Mouse (Mus musculus) cerebellum, adult 9-10 months (tissue): ENCODE measurements around the gene Top3a.
A peak's percentile ranks its signal among the peaks of the same experiment; 100 is the strongest.

Experiments
- DNase-seq: peaks from one replicate; pipeline ENCODE4 v3.0.0; 2022

Gene Top3a

DNA sequence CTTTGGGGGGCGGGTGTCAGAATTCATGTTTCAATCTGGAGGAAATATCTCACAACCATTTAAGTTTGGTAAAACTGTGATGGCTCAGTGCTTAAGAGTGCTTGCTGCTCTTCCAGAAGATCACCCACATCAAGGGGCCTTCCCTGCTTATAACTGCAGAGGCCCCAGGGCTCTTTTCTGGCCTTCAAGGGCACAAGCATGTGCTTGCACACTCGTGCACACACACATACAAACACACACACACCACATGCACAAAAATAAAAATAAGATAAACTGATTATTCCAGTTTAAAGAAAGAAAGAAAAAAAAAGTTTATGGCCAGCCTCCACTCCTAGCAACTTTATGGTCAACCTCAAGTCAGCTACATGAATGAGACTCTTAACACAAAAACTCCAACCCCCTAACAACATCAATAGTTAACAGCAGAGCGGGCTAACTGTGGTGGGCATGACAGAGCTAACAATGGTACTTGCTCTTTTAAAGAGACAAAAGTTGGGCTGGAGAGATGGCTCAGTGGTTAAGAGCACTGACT lies 2.9 kb downstream of the Top3a start:
- DNase-seq, result no peak

GRCm38 (mm10) chr11:60772161-60772560 lies 5.0 kb downstream of the Top3a start:
- no peak for DNase-seq

- no peak for DNase-seq
Observed at GRCm38 (mm10) chr11:60770776-60771175, 6.4 kb downstream of the Top3a start.

DNA sequence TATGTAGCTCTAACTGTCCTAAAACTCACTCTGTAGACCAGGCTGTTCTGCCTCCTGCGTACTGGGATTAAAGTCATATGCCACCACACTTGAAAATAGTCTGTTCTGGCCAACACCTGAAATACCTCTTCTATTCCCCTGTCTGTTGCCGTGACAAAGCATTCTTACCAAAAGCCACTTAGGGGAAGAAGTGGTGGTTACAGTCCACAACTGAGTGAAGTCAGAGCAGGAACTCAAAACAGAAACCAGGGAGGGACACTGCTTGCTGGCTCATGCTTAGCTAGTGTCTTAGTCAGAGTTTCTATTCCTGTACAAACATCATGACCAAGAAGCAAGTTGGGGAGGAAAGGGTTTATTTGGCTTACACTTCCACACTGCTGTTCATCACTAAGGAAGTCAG lies 7.8 kb downstream of the Top3a start:
- no peak for DNase-seq

- no peak for DNase-seq
Observed at GRCm38 (mm10) chr11:60766969-60767368, 10.2 kb downstream of the Top3a start.

- no peak for DNase-seq
Observed at GRCm38 (mm10) chr11:60761681-60762080, 15.5 kb downstream of the Top3a start.

- DNase-seq, result no peak
Observed at GRCm38 (mm10) chr11:60755570-60755969, 21.6 kb downstream of the Top3a start.

- no peak for DNase-seq
Observed at GRCm38 (mm10) chr11:60740321-60740720, 36.8 kb downstream of the Top3a start.

DNA sequence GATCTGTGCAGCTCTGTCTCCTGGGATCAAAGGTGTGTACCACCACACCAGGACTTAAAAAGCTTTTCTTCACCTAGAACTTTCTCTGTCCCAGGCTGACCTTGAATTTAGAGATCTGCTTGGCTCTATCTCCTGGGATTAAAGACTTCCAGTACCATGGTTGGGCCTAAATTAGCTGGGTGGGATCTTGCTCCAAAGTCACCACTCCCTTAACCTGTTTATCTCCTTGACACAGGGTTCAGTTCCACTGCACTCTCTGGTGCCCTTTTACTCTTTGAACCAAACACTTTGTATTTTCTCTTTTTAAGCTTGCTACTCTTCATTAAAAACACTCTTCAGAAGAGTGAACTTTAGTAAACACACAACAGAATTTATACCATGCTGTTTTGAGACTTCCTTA lies 39.7 kb downstream of the Top3a start:
- DNase-seq, result no peak

DNA sequence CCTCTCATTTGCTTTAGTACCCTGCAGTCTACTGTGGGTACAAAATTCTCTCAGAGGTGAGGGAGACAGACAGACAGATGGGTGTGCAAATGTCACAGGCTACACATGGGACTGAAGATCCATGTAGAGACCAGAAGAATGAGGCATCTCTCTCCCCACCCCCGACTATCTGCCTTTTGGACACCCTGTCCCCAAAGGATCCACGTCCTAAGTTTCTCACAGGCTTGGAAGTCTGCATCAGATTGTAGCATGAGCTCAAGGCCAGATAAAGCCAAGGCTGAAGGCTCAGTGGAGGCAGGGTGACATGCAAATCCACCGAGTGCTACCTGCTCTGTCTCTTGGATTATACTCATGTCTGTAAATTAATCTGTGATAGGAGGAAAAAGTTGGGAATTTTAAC lies 40.7 kb downstream of the Top3a start:
- DNase-seq, result no peak

- DNase-seq, result no peak
Observed at GRCm38 (mm10) chr11:60735191-60735590, 42.0 kb downstream of the Top3a start.

DNA sequence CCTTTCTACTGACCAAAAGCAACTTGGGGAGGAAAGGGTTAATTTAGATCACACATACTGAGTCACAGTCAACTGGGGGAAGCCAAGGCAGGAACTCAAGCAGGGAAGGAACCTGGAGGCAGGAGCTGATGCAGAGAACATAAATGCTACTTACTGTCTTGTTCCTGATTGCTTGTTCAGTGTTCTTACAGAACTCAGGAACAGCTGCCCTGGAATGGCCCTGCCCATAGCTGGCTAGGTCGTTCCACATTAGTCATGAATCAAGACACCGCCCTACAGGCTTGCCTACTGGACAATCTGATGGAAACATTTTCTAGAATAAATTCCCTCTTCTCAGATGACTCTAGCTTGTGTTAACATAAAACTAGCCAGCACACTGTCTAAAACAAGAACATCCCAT lies 43.0 kb downstream of the Top3a start:
- DNase-seq, result no peak

DNA sequence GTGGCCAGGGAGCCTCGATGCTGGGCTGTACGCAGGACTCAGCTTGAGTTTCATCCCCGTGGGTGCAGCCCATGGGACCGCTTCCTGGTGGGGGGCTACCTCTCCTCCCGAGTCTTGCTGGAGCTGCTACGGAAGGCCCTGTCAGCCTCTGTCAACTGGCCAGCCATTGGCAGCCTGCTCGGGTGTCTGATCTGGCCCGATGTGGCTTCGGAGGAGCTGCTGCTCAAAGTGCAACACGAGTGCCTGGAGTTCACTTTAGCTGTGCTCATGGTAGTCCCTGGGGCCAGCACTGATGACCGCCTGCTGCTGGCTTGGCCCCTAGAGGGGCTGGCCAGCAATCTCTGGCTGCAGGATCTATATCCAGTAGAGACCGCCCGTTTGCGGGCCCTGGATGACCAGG lies 45.9 kb downstream of the Top3a start:
- peak; percentile 35 for DNase-seq

DNA sequence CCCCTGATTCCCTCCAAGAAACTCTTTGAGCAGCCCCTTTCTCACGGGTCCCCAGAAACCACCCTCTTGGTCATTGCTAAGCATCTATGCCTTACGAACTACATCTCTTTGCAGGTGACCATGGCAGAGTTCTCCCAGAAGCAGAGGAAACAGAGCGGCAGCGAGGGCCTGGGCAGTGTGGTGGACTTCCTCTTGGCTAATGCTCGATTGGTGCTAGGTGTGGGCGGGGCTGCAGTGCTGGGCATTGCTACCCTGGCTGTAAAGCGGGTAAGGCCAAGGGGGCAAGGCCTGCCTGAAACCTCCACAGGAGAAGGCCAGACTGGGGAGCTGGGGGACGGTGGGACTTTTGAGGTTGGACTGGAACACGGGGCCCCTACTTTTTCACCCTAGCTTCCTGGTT lies 47.0 kb downstream of the Top3a start:
- DNase-seq, result peak; percentile 26

DNA sequence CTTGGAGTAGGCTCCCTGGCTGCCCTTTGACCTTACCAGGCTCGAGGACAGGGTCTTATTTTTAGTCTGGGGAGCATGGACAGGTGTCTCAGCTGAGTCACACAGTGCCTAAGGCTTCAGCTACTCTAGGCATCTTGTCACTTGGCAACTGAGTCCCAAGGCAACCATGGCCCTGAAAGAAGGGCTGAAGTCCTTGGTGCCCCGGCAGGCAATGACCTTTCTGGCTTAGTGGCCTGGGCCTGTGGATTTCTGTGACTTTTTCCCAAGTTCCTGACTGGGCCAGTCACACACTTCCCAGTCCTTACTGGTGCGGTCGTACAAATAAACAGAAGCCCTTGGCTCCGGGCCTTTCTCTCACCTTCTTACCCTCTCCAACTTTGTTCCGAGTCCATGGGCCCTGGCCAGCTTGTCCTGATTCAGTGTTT lies 47.9 kb downstream of the Top3a start:
- peak; percentile 47 for DNase-seq

DNA sequence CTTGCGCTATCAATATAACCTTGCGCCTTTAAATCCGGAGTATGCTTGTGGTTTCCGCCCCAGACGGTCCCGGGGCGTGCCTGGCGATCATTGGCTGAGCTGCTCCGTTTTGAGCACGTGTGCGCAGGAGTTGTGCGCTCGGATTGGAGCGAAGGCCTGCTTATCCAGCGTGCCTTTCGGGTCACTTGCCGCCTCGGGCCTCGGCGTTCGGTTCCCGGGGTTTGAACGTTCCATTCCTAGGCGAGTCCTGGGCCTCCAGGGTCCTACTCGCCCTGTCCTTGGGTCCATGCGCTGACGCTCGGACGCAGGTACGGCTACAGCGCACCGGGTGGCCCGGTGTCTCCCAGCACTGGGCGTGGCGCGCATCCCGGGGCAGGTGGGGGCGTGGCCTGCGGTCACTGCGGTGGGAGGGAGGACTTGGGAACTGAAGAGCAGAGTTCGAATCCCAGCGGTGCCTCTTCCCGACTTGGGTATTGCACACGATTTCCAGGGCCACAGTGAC lies 48.9 kb downstream of the Top3a start, which contains the start of gene Mief2:
Gene Mief2 (plus strand): TSS at position 139 of the 502 bp plus-strand sequence.
- DNase-seq, result peak; percentile 95

DNA sequence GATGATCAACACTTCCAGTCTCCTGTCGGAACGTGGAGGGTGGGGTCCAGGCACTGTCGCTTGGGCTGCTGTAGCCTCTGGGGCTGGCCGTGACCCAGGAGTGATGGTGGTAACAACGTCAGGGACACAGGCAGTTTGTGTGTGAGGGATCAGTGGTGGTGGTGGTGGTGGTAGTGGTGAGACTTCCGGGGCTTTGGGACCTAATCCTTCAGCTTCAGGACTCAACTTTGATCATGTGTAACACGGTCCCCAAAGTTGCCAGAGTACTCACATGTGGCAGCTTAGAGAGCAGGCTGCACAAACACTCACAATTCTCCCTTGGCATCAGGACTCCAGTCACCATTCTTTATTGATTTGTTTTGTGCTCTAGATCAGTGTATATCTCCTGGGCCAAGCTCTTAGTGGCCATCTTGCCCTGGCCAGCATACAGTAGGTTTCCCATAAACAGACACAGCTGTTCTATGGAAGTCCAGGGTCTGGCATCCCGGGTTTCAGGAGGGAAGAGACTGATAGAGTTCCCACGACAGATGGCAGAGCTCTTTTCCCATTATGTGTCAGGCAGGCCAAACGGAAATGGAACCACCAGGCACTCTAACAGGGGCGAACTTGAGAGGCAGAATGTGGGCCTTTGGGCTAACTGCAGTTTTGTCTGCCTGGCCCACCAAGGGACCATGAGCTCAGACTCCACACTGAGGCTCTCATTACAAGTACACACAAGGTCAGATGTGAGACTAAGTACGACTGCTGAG lies 49.6 kb downstream of the Top3a start:
- no peak for DNase-seq

- DNase-seq, result peak; percentile 77
Observed at GRCm38 (mm10) chr11:60726601-60727391, 50.4 kb downstream of the Top3a start, which contains the start of gene Flii. TSS of gene Flii (minus strand) at chr11:60727263.

GRCm38 (mm10) chr11:60719263-60719662 lies 57.9 kb downstream of the Top3a start:
- DNase-seq, result no peak

- no peak for DNase-seq
Observed at GRCm38 (mm10) chr11:60715833-60716232, 61.3 kb downstream of the Top3a start.

DNA sequence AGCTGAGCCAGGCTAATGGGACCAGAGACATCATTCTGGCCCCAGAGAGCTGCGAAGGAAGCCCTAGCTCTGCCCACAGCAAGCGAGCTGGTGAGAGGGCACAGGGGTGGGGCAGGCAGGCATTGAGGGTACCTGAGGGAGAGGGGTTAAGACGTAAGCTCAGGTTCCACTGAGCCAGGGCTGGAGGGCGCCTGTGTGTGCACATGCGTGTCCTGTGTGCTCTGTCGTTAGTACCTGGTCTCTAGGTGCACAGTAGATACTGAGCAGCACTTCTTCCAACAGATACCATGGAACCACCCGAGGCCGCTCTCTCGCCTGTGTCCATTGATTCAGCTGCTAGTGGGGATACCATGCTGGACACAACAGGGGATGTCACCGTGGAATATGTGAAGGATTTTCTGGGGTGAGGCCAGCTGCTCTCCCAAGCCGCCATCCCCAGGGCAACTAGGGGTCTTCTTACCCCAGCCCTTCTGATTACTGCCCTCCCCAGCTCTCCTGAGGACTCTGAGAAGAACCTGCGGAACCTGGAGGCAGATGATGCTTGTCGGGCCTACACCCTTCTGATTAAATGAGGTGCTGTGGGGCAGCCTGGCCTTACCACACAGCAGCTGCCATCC lies 64.4 kb downstream of the Top3a start:
- DNase-seq, result no peak

- no peak for DNase-seq
Observed at GRCm38 (mm10) chr11:60712040-60712439, 65.1 kb downstream of the Top3a start.

DNA sequence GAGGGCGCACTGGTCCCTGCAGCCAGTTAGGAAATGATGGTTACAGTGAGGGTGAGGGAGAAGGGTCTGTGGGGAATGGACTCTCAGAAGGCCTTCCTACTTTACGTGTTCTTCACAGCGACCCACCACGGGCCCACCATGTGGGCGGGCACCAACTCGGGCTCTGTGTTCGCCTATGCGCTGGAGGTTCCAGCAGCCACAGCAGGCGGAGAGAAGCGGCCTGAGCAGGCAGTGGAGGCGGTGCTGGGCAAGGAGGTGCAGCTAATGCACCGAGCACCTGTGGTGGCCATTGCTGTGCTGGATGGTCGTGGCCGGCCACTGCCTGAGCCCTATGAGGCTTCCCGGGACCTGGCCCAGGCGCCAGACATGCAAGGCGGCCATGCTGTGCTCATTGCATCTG lies 65.9 kb downstream of the Top3a start:
- no peak for DNase-seq
